Mouse (Mus musculus) embryo, embryonic 10.5 days (tissue): ENCODE results near the gene Tnik.

Experiments
- DNase-seq: peaks from one replicate; pipeline ENCODE4 v3.0.0-alpha.2; 2015; ENCODE audit warnings: low spot score

Gene Tnik

DNA sequence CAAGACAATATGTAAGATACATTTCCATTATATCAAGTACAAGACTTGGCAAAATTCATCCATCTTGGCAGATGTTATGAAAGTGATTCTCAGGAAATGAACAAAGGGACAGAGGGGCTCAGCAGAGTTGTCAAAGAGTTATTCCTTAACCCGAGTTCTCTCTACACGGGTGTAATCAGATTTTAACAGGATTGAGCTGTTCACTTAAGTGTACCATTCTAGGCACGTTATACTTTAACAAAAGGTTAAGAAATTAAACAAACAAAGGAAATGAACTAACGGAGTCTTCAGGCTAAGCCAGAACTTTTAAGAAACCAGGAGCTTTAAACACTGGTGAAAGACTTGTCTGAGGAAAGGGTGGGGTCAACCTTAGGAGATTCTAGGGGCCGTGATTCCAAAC, 458.2 kb downstream of the Tnik start:
- no peak for DNase-seq

DNA sequence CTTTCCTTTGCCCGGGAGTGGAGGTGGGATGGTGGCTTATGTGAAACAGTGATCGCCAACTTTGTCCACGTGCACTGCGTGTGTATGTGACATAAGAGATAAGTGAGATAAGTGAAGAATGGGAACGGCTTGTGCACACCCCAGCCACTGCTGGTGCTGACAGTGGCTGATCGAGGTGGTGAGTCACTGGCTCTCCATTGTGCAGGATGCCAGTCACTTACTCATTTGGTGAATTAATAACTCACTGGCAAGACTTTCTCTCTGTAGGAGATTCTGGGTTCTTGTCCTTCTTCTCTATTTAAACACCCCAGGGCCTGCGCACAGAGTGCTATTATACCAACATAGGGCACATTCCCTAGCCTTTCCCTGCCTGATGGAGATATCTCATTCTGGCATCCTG, 458.8 kb downstream of the Tnik start:
- no peak for DNase-seq

DNA sequence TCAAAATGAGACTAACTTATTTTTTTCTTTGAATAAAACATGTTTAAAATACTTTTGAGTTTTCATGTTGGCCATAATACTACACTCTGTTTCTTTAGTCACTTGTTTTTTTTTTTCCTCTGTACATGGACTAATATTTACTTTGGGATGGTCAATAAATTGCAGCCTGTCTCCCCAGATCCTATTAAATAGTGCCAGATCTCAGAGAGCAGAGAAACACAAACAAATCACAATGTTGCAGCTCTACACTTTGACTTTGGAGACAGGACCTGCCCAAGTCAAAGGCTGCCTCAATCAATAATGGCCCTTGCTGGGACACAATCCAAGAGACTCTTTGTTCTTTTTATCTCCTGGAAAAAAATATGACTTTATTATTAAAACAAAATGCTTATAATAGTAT, 459.5 kb downstream of the Tnik start:
- no peak for DNase-seq

DNA sequence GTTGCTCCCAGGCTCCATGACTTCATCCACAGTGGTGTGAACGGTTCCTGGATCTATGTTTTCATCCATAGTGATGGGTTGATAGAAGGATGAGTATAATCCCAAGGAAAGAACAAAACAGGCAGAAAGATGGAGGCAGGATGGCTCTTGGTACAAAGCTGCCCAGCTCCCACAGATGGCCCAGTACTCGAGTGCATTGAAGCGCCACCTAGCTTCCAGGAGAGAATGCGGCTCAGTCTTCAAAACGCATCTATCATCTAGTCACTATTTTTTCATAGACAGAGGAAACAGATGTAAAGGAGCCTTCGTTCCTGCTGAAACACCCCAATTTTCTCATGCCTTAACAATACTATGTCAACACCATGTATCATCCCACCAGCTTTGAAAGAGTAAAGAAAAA, 460.5 kb downstream of the Tnik start:
- no peak for DNase-seq

DNA sequence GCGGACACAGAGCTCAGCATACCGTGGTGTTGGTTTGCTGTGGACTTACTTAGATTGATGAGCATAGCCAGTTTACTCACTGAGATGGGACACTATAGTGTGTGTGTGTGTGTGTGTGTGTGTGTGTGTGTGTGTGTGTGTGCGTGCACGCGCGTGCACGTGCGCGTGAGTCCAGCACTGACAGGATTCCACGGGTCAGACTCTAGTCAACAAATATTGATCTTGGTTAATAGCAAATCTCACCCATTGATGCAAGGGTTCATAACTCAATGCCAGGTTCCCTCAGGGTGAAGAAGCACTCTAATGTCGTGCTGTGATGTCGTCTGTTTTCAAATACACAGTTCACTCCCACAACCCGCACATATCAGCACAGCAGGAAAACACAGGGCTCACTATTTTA, 462.2 kb downstream of the Tnik start:
- DNase-seq: no peak
